ENCODE assay signal across 22 mouse cellular contexts in the genomic region with DNA sequence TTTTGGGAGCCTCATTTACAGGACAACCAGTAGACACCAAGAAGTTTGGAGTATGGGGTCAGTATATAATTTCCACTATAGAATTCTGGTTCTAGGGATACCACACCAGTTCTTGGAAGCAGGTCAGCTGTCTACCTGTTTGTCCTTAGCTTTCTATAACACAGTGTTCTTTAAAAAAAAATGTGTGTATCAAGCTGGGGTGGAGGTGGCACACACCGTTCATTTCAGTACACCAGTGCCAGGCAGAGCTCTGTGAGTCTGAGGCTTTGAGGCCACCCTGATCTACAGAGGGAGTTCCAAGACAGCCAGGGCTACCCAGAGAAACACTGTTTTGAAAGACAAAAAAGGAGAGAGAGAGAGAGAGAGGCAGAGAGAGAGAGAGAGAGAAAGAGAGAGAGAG.
DNase-seq lines count a peak whose midpoint lies in the region; ATAC-seq and TF ChIP-seq lines count a peak whose summit lies in the region.
"Had no signal": no experiment of that assay in that cellular context is flagged by ENCODE, and none has a peak within 500 bp of the region (broad histone marks: within the 10 kb centered on the region; RNA-seq: fewer than 3 reads in every experiment).

No protein-coding gene starts in this region.

- H3K27ac ChIP-seq in midbrain, embryonic 11.5 days (ENCODE audit: low read depth, low read length) = no peak overlapping the region
- no peak overlapping the region for H3K27ac ChIP-seq in midbrain, postnatal 0 days (ENCODE audit: low read depth, low read length)
- peak overlapping the region; percentile 100; the same call in 1 of the 2 replicates for H3K27ac ChIP-seq in ES-E14 (ENCODE audit: insufficient read depth, low read depth, low read length, poor library complexity, severe bottlenecking)
- H3K27ac ChIP-seq in kidney, embryonic 15.5 days = no peak overlapping the region
- H3K27ac ChIP-seq: embryonic facial prominence, embryonic 13.5 days; embryonic facial prominence, embryonic 15.5 days; forebrain, embryonic 10.5 days; forebrain, embryonic 12.5 days had no signal

- no peaks in the 10 kb centered on the region for H3K36me3 ChIP-seq in midbrain, embryonic 11.5 days (ENCODE audit: control insufficient read depth, insufficient read depth, low read length)
- no peaks in the 10 kb centered on the region for H3K36me3 ChIP-seq in midbrain, postnatal 0 days (ENCODE audit: insufficient read depth, low read length)
- no peaks in the 10 kb centered on the region for H3K36me3 ChIP-seq in ES-E14 (ENCODE audit: control insufficient read depth, insufficient read depth, low read length, poor library complexity, severe bottlenecking)
- no peaks in the 10 kb centered on the region for H3K36me3 ChIP-seq in kidney, embryonic 15.5 days
- H3K36me3 ChIP-seq: embryonic facial prominence, embryonic 13.5 days; embryonic facial prominence, embryonic 15.5 days; forebrain, embryonic 10.5 days; forebrain, embryonic 12.5 days had no signal

- in situ Hi-C loops in ES-E14 (cut with MboI; ENCODE audit: low sequenced_read_pairs in 2 of 2, unreplicated experiment in 2 of 2) = no loop called here

- H3K9me3 ChIP-seq in midbrain, embryonic 11.5 days (ENCODE audit: control insufficient read depth, low read length) = no peaks in the 10 kb centered on the region
- H3K9me3 ChIP-seq in midbrain, postnatal 0 days (ENCODE audit: low read length) = no peaks in the 10 kb centered on the region
- H3K9me3 ChIP-seq in ES-E14 (ENCODE audit: control insufficient read depth, insufficient read depth, low read depth, low read length) = no peaks in the 10 kb centered on the region
- H3K9me3 ChIP-seq in kidney, embryonic 15.5 days (replicated peaks) = no peaks in the 10 kb centered on the region
- H3K9me3 ChIP-seq: embryonic facial prominence, embryonic 13.5 days; embryonic facial prominence, embryonic 15.5 days; forebrain, embryonic 10.5 days; forebrain, embryonic 12.5 days had no signal

- no peak overlapping the region for H3K4me3 ChIP-seq in midbrain, embryonic 11.5 days (ENCODE audit: low read depth, low read length)
- H3K4me3 ChIP-seq in midbrain, postnatal 0 days (ENCODE audit: low read depth, low read length) = no peak overlapping the region
- H3K4me3 ChIP-seq in ES-E14 (ENCODE audit: insufficient read depth in 1 of 2, low read depth in 1 of 2, low read length in 2 of 2, poor library complexity in 1 of 2, severe bottlenecking in 1 of 2) = no peak overlapping the region
- H3K4me3 ChIP-seq in kidney, embryonic 15.5 days (replicated peaks) = no peak overlapping the region
- H3K4me3 ChIP-seq: embryonic facial prominence, embryonic 13.5 days; embryonic facial prominence, embryonic 15.5 days; erythroblast, embryonic 14.5 days; forebrain, embryonic 10.5 days; forebrain, embryonic 12.5 days had no signal

- no peak overlapping the region for H3K9ac ChIP-seq in midbrain, embryonic 11.5 days (ENCODE audit: low read length)
- H3K9ac ChIP-seq in midbrain, postnatal 0 days (replicated peaks; ENCODE audit: low read length, poor library complexity, severe bottlenecking) = no peak overlapping the region
- H3K9ac ChIP-seq in ES-E14 (ENCODE audit: insufficient read depth, low read depth, low read length, poor library complexity, severe bottlenecking) = no peak overlapping the region; the same call in 1 of the 2 replicates
- no peak overlapping the region for H3K9ac ChIP-seq in kidney, embryonic 15.5 days
- H3K9ac ChIP-seq: embryonic facial prominence, embryonic 13.5 days; embryonic facial prominence, embryonic 15.5 days; forebrain, embryonic 12.5 days had no signal

- 88% methylated on average over 1 of the region's 1 CpGs for WGBS in midbrain, embryonic 11.5 days
- whole genome bisulfite sequencing in midbrain, postnatal 0 days = 96% methylated on average over 1 of the region's 1 CpGs
- WGBS in kidney, embryonic 15.5 days = 87% methylated on average over 1 of the region's 1 CpGs

- no peaks in the 10 kb centered on the region for H3K4me1 ChIP-seq in midbrain, embryonic 11.5 days (ENCODE audit: control insufficient read depth, insufficient read depth, low read length)
- H3K4me1 ChIP-seq in midbrain, postnatal 0 days (ENCODE audit: insufficient read depth, low read length) = no peaks in the 10 kb centered on the region
- H3K4me1 ChIP-seq in ES-E14 (ENCODE audit: control insufficient read depth in 2 of 2, insufficient read depth in 2 of 2, low read length in 2 of 2, poor library complexity in 1 of 2) = peaks cover 12 to 21% of the 10 kb centered on the region in 2 experiments
- no peaks in the 10 kb centered on the region for H3K4me1 ChIP-seq in kidney, embryonic 15.5 days
- H3K4me1 ChIP-seq: embryonic facial prominence, embryonic 15.5 days; forebrain, embryonic 12.5 days had no signal

- H3K4me2 ChIP-seq in midbrain, embryonic 11.5 days = no peak overlapping the region
- no peak overlapping the region for H3K4me2 ChIP-seq in midbrain, postnatal 0 days (ENCODE audit: low read depth, low read length, poor library complexity, severe bottlenecking)
- H3K4me2 ChIP-seq in kidney, embryonic 15.5 days = no peak overlapping the region
- H3K4me2 ChIP-seq: embryonic facial prominence, embryonic 13.5 days; embryonic facial prominence, embryonic 15.5 days; forebrain, embryonic 12.5 days had no signal

- intact Hi-C loops in left cerebral cortex, postnatal 36 days (cut with DNase I) = no loop called here

- H3K27me3 ChIP-seq in midbrain, embryonic 11.5 days (ENCODE audit: control insufficient read depth, insufficient read depth, low read length) = no peaks in the 10 kb centered on the region
- no peaks in the 10 kb centered on the region for H3K27me3 ChIP-seq in midbrain, postnatal 0 days (ENCODE audit: insufficient read depth, low read length)
- no peaks in the 10 kb centered on the region for H3K27me3 ChIP-seq in kidney, embryonic 15.5 days
- H3K27me3 ChIP-seq: embryonic facial prominence, embryonic 13.5 days; embryonic facial prominence, embryonic 15.5 days; forebrain, embryonic 12.5 days had no signal

- peak; percentile 68 for DNase-seq in midbrain, embryonic 11.5 days (ENCODE audit: low spot score, missing footprints)
- no peak for DNase-seq in midbrain, postnatal 0 days (ENCODE audit: low spot score)
- DNase-seq in ES-E14 (ENCODE audit: low read depth, low spot score) = no peak
- no peak for DNase-seq in left cerebral cortex, postnatal 36 days (ENCODE audit: low spot score in 2 of 2)
- DNase-seq: adrenal gland, adult 8-10 months; adrenal gland, postnatal 14 days; adrenal gland, postnatal 36 days; cerebellum, adult 18-20 months; cerebellum, adult 8-10 months; cerebellum, adult 9-11 months; cerebellum, postnatal 14 days; cerebellum, postnatal 36 days; embryo, embryonic 11 days had no signal

- TF ChIP-seq CTCF in midbrain, postnatal 0 days (IDR thresholded peaks at IDR 0.05) = no peak

- no peak for ATAC-seq in midbrain, embryonic 11.5 days (ENCODE audit: low FRiP score)
- no peak for ATAC-seq in midbrain, postnatal 0 days (ENCODE audit: low FRiP score)
- no peak for ATAC-seq in kidney, embryonic 15.5 days (replicated peaks; ENCODE audit: low FRiP score)
- ATAC-seq: activated CD4-positive, CD25-positive, alpha-beta regulatory T cell, adult 4 months; forebrain, embryonic 14.5 days; forebrain, embryonic 16.5 days had no signal

TF ChIP-seq in ES-E14, 5 proteins besides CTCF, POLR2A, EP300 and RAD21:
- TF ChIP-seq CHD2 (IDR thresholded peaks at IDR 0.05; ENCODE audit: low read depth, low read length) (no peak), MAFK (IDR thresholded peaks at IDR 0.05; ENCODE audit: insufficient read depth, low read depth, low read length) (no peak), ZNF384 (IDR thresholded peaks at IDR 0.05; ENCODE audit: low read depth, low read length) (no peak), HCFC1 (IDR thresholded peaks at IDR 0.05; ENCODE audit: borderline replicate concordance, insufficient read depth, low read length) (no peak), ZC3H11A (IDR thresholded peaks at IDR 0.05; ENCODE audit: borderline replicate concordance, low read depth, low read length) (no peak)
